Mouse (Mus musculus) hindbrain, embryonic 16.5 days (tissue): Measurements from ENCODE around the gene Ethe1. TPM values are rescaled to one million over a fixed set of nuclear protein-coding genes. Genes with fewer than 3 reads are reported as not detected.

Experiments used
- ATAC-seq: fragments of 200-750 bp; cut with Nextera tagmentation; 2 replicates; pipeline ENCODE4 v1.8.0; 2017; ENCODE audit warnings: moderate TSS enrichment, moderate library complexity
- H3K27ac ChIP-seq: fragments of 300-500 bp; sonication (generic); 2 replicates; pipeline ENCODE4 v1.5.1; 2014; ENCODE audit warnings: low read depth, mild to moderate bottlenecking, control low read depth, low read length, moderate library complexity
- H3K27me3 ChIP-seq: fragments of 300-500 bp; sonication (generic); replicated peaks from 2 replicates; pipeline ENCODE4 v1.6.1; 2014; ENCODE audit warnings: low read length; ENCODE audit not compliant: control insufficient read depth, insufficient read depth
- H3K36me3 ChIP-seq: fragments of 300-500 bp; sonication (generic); 2 replicates; pipeline ENCODE4 v1.6.1; 2014; ENCODE audit warnings: mild to moderate bottlenecking, low read length, moderate library complexity, mixed read lengths; ENCODE audit not compliant: control insufficient read depth, insufficient read depth
- H3K4me1 ChIP-seq: fragments of 300-500 bp; sonication (generic); 2 replicates; pipeline ENCODE4 v1.6.1; 2014; ENCODE audit warnings: low read depth, low read length; ENCODE audit not compliant: control insufficient read depth, insufficient read depth
- H3K4me2 ChIP-seq: fragments of 300-500 bp; sonication (generic); 2 replicates; pipeline ENCODE4 v1.6.1; 2014; ENCODE audit warnings: mild to moderate bottlenecking, low read length, control low read depth, moderate library complexity
- H3K4me3 ChIP-seq: fragments of 300-500 bp; sonication (generic); 2 replicates; pipeline ENCODE4 v1.5.1; 2014; ENCODE audit warnings: mild to moderate bottlenecking, low read length, control low read depth, moderate library complexity
- H3K9ac ChIP-seq: fragments of 300-500 bp; sonication (generic); 2 replicates; pipeline ENCODE4 v1.6.1; 2014; ENCODE audit warnings: low read depth, mild to moderate bottlenecking, control low read depth, low read length, moderate library complexity
- H3K9me3 ChIP-seq: fragments of 300-500 bp; sonication (generic); 2 replicates; pipeline ENCODE4 v1.6.1; 2014; ENCODE audit warnings: mild to moderate bottlenecking, low read length, moderate library complexity; ENCODE audit not compliant: control insufficient read depth
- WGBS: fragments of 180-500 bp; shearing (Covaris S2); extraction: QIAGEN DNeasy Blood & Tissue Kit; methylation state at CpG from one replicate; pipeline ENCODE4 v1.1.7; 2014; 5-methylcytosine and 5-hydroxymethylcytosine counted together
- polyA plus RNA-seq: library from polyadenylated mRNA; unstranded; fragments of >200 nt; fragmentation: Nextera tagmentation; extraction: Ambion mirVana; gene quantifications from 2 replicates; pipeline ENCODE4 v1.2.1, GENCODE M21; 2015

Gene Ethe1
- polyA plus RNA-seq, 1 experiment from 2014 or later: 30.9 TPM

GRCm38 (mm10) chr7:24591735-24592134 lies 4.4 kb downstream of the Ethe1 start:
- Histone ChIP-seq H3K27me3 (no peaks in the 10 kb centered on the region), H3K9me3 (no peaks in the 10 kb centered on the region), H3K4me3 (no peak overlapping the region), H3K4me1 (peaks cover 16% of the 10 kb centered on the region), H3K36me3 (no peaks in the 10 kb centered on the region), H3K27ac (no peak overlapping the region), H3K4me2 (no peak overlapping the region), H3K9ac (no peak overlapping the region)
- ATAC-seq: no peak
- 68% methylated on average over 5 of the region's 5 CpGs for WGBS

- Histone ChIP-seq H3K27me3 (no peaks in the 10 kb centered on the region), H3K9me3 (no peaks in the 10 kb centered on the region), H3K4me1 (peaks cover 16% of the 10 kb centered on the region), H3K9ac (no peak overlapping the region), H3K4me2 (no peak overlapping the region), H3K27ac (no peak overlapping the region), H3K36me3 (no peaks in the 10 kb centered on the region), H3K4me3 (no peak overlapping the region)
- no peak for ATAC-seq
- 51% methylated on average over 4 of the region's 4 CpGs for WGBS
These were observed 4.8 kb downstream of the Ethe1 start for GRCm38 (mm10) chr7:24592163-24592562.

- Histone ChIP-seq H3K4me3 (no peak overlapping the region), H3K4me2 (no peak overlapping the region), H3K4me1 (peaks cover 13% of the 10 kb centered on the region), H3K9me3 (no peaks in the 10 kb centered on the region), H3K9ac (no peak overlapping the region), H3K36me3 (no peaks in the 10 kb centered on the region), H3K27ac (no peak overlapping the region), H3K27me3 (no peaks in the 10 kb centered on the region)
- 82% methylated on average over 6 of the region's 6 CpGs for WGBS
- ATAC-seq: no peak
These were observed 5.4 kb downstream of the Ethe1 start for GRCm38 (mm10) chr7:24592781-24593180.

- Histone ChIP-seq H3K27me3 (no peaks in the 10 kb centered on the region), H3K4me3 (peak overlapping the region; percentile 71), H3K27ac (no peak overlapping the region), H3K9ac (peak overlapping the region; percentile 82), H3K4me1 (peaks cover 13% of the 10 kb centered on the region), H3K36me3 (no peaks in the 10 kb centered on the region), H3K9me3 (no peaks in the 10 kb centered on the region), H3K4me2 (peak overlapping the region; percentile 75)
- whole genome bisulfite sequencing: 3% methylated on average over 37 of the region's 39 CpGs
- ATAC-seq: peak; percentile 88
These were observed 6.4 kb downstream of the Ethe1 start for GRCm38 (mm10) chr7:24593621-24594308.

GRCm38 (mm10) chr7:24594309-24594803 lies 7.0 kb downstream of the Ethe1 start:
- ATAC-seq: peak; percentile 3; the same call in 1 of the 2 replicates
- 8% methylated on average over 13 of the region's 13 CpGs for WGBS

GRCm38 (mm10) chr7:24595464-24595863 lies 8.1 kb downstream of the Ethe1 start:
- 86% methylated on average over 2 of the region's 2 CpGs for WGBS
- H3K27ac ChIP-seq: no peak overlapping the region
- no peaks in the 10 kb centered on the region for H3K27me3 ChIP-seq
- H3K4me3 ChIP-seq: no peak overlapping the region
- no peaks in the 10 kb centered on the region for H3K9me3 ChIP-seq
- peaks cover 13% of the 10 kb centered on the region for H3K4me1 ChIP-seq
- H3K4me2 ChIP-seq: no peak overlapping the region
- no peaks in the 10 kb centered on the region for H3K36me3 ChIP-seq
- H3K9ac ChIP-seq: no peak overlapping the region
- no peak for ATAC-seq

More at GRCm38 (mm10) chr7:24594309-24594803, 7.0 kb downstream of the Ethe1 start:
- no peaks in the 10 kb centered on the region for H3K27me3 ChIP-seq
- peak overlapping the region; percentile 82 for H3K9ac ChIP-seq
- peaks cover 13% of the 10 kb centered on the region for H3K4me1 ChIP-seq
- H3K36me3 ChIP-seq: no peaks in the 10 kb centered on the region
- peak overlapping the region; percentile 75 for H3K4me2 ChIP-seq
- no peaks in the 10 kb centered on the region for H3K9me3 ChIP-seq
- peak overlapping the region; percentile 71 for H3K4me3 ChIP-seq
- H3K27ac ChIP-seq: no peak overlapping the region

GRCm38 (mm10) chr7:24598121-24598520 lies 10.8 kb downstream of the Ethe1 start:
- no peaks in the 10 kb centered on the region for H3K36me3 ChIP-seq
- H3K9ac ChIP-seq: no peak overlapping the region
- 69% methylated on average over 4 of the region's 4 CpGs for WGBS
- no peak overlapping the region for H3K4me2 ChIP-seq
- ATAC-seq: no peak
- H3K27me3 ChIP-seq: no peaks in the 10 kb centered on the region
- H3K4me1 ChIP-seq: peaks cover 10% of the 10 kb centered on the region
- no peaks in the 10 kb centered on the region for H3K9me3 ChIP-seq
- no peak overlapping the region for H3K27ac ChIP-seq
- H3K4me3 ChIP-seq: no peak overlapping the region

GRCm38 (mm10) chr7:24599211-24600067 lies 12.1 kb downstream of the Ethe1 start:
- Histone ChIP-seq H3K27ac (no peak overlapping the region), H3K36me3 (no peaks in the 10 kb centered on the region), H3K9ac (no peak overlapping the region), H3K9me3 (no peaks in the 10 kb centered on the region), H3K4me1 (0 out of 2 replicates have a peak, but pooled peaks cover 5% of the 10 kb centered on the region), H3K4me2 (no peak overlapping the region), H3K4me3 (no peak overlapping the region), H3K27me3 (no peaks in the 10 kb centered on the region)
- ATAC-seq: no peak
- WGBS: 81% methylated on average over 15 of the region's 15 CpGs
